Comparison of ENCODE assay signal across 34 mouse cellular contexts in the genomic region with DNA sequence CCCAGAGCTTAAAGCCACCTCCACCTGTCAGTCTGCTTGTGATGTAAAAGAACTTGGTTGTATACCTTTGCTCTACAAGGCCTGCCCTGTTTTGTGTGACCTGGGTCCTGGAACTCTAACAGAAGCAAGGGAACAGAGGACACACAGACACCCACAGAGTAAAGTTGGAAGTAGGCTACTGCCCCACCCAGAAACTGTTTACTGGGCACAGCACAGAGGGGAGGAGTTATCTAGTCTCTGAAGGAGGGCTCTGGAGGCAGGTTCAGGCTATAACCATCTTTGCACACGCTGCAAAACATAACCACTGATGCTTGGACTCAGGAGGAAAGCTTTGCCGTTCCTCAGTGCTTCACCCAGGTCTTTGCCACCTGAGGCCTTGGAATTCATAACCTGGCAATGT.
DNase-seq lines count a peak whose midpoint lies in the region; ATAC-seq and TF ChIP-seq lines count a peak whose summit lies in the region.
"Had no signal": no experiment of that assay in that cellular context is flagged by ENCODE, and none has a peak within 500 bp of the region (broad histone marks: within the 10 kb centered on the region; RNA-seq: fewer than 3 reads in every experiment).

No protein-coding gene starts in this region.

- H3K27ac ChIP-seq in testis, adult 2 months (ENCODE audit: control insufficient read depth, insufficient read depth, low read depth, low read length), result no peak overlapping the region
- H3K27ac ChIP-seq: embryonic facial prominence, embryonic 10.5 days; embryonic facial prominence, embryonic 15.5 days; heart, embryonic 13.5 days; hindbrain, embryonic 14.5 days; intestine, embryonic 15.5 days; kidney, postnatal 0 days; limb, embryonic 10.5 days; limb, embryonic 15.5 days; liver, embryonic 13.5 days; midbrain, embryonic 10.5 days; neural tube, embryonic 12.5 days had no signal

- H3K27me3 ChIP-seq in testis, adult 2 months (ENCODE audit: control insufficient read depth, insufficient read depth, low read length), result no peaks in the 10 kb centered on the region
- H3K27me3 ChIP-seq: embryonic facial prominence, embryonic 15.5 days; heart, embryonic 13.5 days; intestine, embryonic 15.5 days; limb, embryonic 15.5 days; liver, embryonic 13.5 days; neural tube, embryonic 12.5 days; Patski had no signal

- TF ChIP-seq CTCF in testis, adult 2 months (IDR thresholded peaks at IDR 0.05; ENCODE audit: control insufficient read depth, insufficient read depth, insufficient replicate concordance, low read depth, low read length), result no peak

- no peak for DNase-seq in testis, postnatal 10 days (ENCODE audit: low spot score)
- no peak for DNase-seq in layer of hippocampus, adult 9-10 months (ENCODE audit: low spot score)
- DNase-seq in adrenal gland, postnatal 4 days (ENCODE audit: low spot score in 2 of 2), result no peak
- no peak for DNase-seq in thymus, adult 18-20 months
- DNase-seq: adrenal gland, adult 2 months; adrenal gland, postnatal 36 days; B cell, adult 2 months; gastrocnemius, postnatal 25 days; heart, postnatal 10 days; kidney, adult 8-10 months; layer of hippocampus, adult 9-11 months; liver, embryonic 13.5 days; lung, adult 18-20 months; lung, postnatal 10 days; right cerebral cortex, adult 18-20 months; spleen, adult 18-20 months; thymus, postnatal 14 days had no signal

- ATAC-seq in erythroblast, adult 5-6 weeks (replicated peaks; ENCODE audit: low FRiP score, poor library complexity, severe bottlenecking), result peak; percentile 77
- ATAC-seq in megakaryocyte, adult 5-6 weeks (ENCODE audit: poor library complexity, severe bottlenecking), result peak; percentile 39
- ATAC-seq: forebrain, embryonic 14.5 days; intestine, embryonic 15.5 days; midbrain, embryonic 16.5 days; Patski had no signal

- H3K4me3 ChIP-seq in testis, adult 2 months (ENCODE audit: control insufficient read depth, low read depth, low read length), result peak overlapping the region; percentile 55
- H3K4me3 ChIP-seq: embryonic facial prominence, embryonic 10.5 days; embryonic facial prominence, embryonic 15.5 days; heart, embryonic 13.5 days; intestine, embryonic 15.5 days; limb, embryonic 10.5 days; limb, embryonic 15.5 days; liver, embryonic 13.5 days; midbrain, embryonic 10.5 days; myocyte; neural tube, embryonic 12.5 days had no signal

- H3K36me3 ChIP-seq in testis, adult 2 months (ENCODE audit: control insufficient read depth, insufficient read depth, low read length), result no peaks in the 10 kb centered on the region
- H3K36me3 ChIP-seq: heart, embryonic 13.5 days; intestine, embryonic 15.5 days; liver, embryonic 13.5 days; midbrain, embryonic 10.5 days had no signal

- H3K4me1 ChIP-seq in testis, adult 2 months (ENCODE audit: control insufficient read depth, insufficient read depth, low read length), result peaks cover 2% of the 10 kb centered on the region; the same call in 1 of the 2 replicates
- H3K4me1 ChIP-seq: intestine, embryonic 15.5 days; neural tube, embryonic 12.5 days had no signal

- TF ChIP-seq POLR2A in testis, adult 2 months (IDR thresholded peaks at IDR 0.05; ENCODE audit: control insufficient read depth, low read depth, low read length), result no peak
